Mouse (Mus musculus): ENCODE measurements around the gene Zfp3. TPM values are rescaled to one million over a fixed set of nuclear protein-coding genes. Genes with fewer than 3 reads are reported as not detected.
A peak's percentile ranks its signal among the peaks of the same experiment; 100 is the strongest.
"Not testable (repeated sequence)": the region's sequence is repeated elsewhere in the genome, so short reads cannot be mapped to it uniquely, and the experiment has no call there.

The Zfp3 gene
- total RNA-seq, 2 experiments from 2014 or later, result 12.0 to 13.0 TPM

- no peak for DNase-seq (ENCODE audit: low spot score)
These were observed 9.1 kb upstream of the Zfp3 start for GRCm38 (mm10) chr11:70754958-70755357.

- DNase-seq (ENCODE audit: low spot score), result peak; percentile 79
These were observed 8.4 kb upstream of the Zfp3 start for GRCm38 (mm10) chr11:70755645-70756044.

GRCm38 (mm10) chr11:70760446-70760845 is 3.6 kb upstream of the Zfp3 start:
- DNase-seq (ENCODE audit: low spot score), result not testable (repeated sequence)

GRCm38 (mm10) chr11:70762641-70763040 is 1.4 kb upstream of the Zfp3 start:
- no peak for DNase-seq (ENCODE audit: low spot score)

- no peak for DNase-seq (ENCODE audit: low spot score)
These were observed 450 bp upstream of the Zfp3 start for GRCm38 (mm10) chr11:70763582-70763935.

GRCm38 (mm10) chr11:70765776-70766445 is 1.9 kb downstream of the Zfp3 start:
- peak; percentile 24 for DNase-seq (ENCODE audit: low spot score)

GRCm38 (mm10) chr11:70770804-70771203 is 6.8 kb downstream of the Zfp3 start:
- no peak for DNase-seq (ENCODE audit: low spot score)

GRCm38 (mm10) chr11:70776830-70777571 is 13.0 kb downstream of the Zfp3 start:
- peak; percentile 67 for DNase-seq (ENCODE audit: low spot score)

GRCm38 (mm10) chr11:70777634-70778033 is 13.6 kb downstream of the Zfp3 start:
- no peak for DNase-seq (ENCODE audit: low spot score)

- DNase-seq (ENCODE audit: low spot score), result not testable (repeated sequence)
These were observed 14.0 kb downstream of the Zfp3 start for GRCm38 (mm10) chr11:70778058-70778457.

GRCm38 (mm10) chr11:70785908-70786307 is 21.9 kb downstream of the Zfp3 start:
- DNase-seq (ENCODE audit: low spot score), result no peak

- DNase-seq (ENCODE audit: low spot score), result no peak
These were observed 23.0 kb downstream of the Zfp3 start for GRCm38 (mm10) chr11:70787052-70787451.

GRCm38 (mm10) chr11:70788972-70789655 is 25.1 kb downstream of the Zfp3 start:
- no peak for DNase-seq (ENCODE audit: low spot score)

- no peak for DNase-seq (ENCODE audit: low spot score)
These were observed 26.4 kb downstream of the Zfp3 start for GRCm38 (mm10) chr11:70790426-70790825.

- DNase-seq (ENCODE audit: low spot score), result no peak
These were observed 27.0 kb downstream of the Zfp3 start for GRCm38 (mm10) chr11:70790874-70791551.

- no peak for DNase-seq (ENCODE audit: low spot score)
These were observed 27.7 kb downstream of the Zfp3 start for GRCm38 (mm10) chr11:70791676-70792075.

- DNase-seq (ENCODE audit: low spot score), result no peak
These were observed 28.4 kb downstream of the Zfp3 start for GRCm38 (mm10) chr11:70792409-70792808.

- no peak for DNase-seq (ENCODE audit: low spot score)
These were observed 38.3 kb downstream of the Zfp3 start for GRCm38 (mm10) chr11:70802208-70802864.

- DNase-seq (ENCODE audit: low spot score), result no peak
These were observed 38.9 kb downstream of the Zfp3 start for GRCm38 (mm10) chr11:70802865-70803261.

GRCm38 (mm10) chr11:70803711-70804200 is 39.7 kb downstream of the Zfp3 start:
- no peak for DNase-seq (ENCODE audit: low spot score)

- DNase-seq (ENCODE audit: low spot score), result no peak
These were observed 40.4 kb downstream of the Zfp3 start for GRCm38 (mm10) chr11:70804395-70804794.

All from gastrocnemius, adult 18-20 months (tissue).